ENCODE assay signal across 8 mouse cellular contexts in genomic region chr10:88389576-88389975, GRCm38 (mm10). TPM values are rescaled to one million over a fixed set of nuclear protein-coding genes. Genes with fewer than 3 reads are reported as not detected.
DNase-seq lines count a peak whose midpoint lies in the region; ATAC-seq and TF ChIP-seq lines count a peak whose summit lies in the region.

No protein-coding gene starts in this region.

- no peak overlapping the region for H3K4me3 ChIP-seq in heart, embryonic 12.5 days
- no peak overlapping the region for H3K4me3 ChIP-seq in spleen, adult 2 months (ENCODE audit: extremely low read depth, insufficient read depth, insufficient read length)
- no peak overlapping the region for H3K4me3 ChIP-seq in liver, embryonic 15.5 days (replicated peaks)

- no peak for TF ChIP-seq POLR2A in spleen, adult 2 months (IDR thresholded peaks at IDR 0.05; ENCODE audit: low read depth, low read length)

- intact Hi-C loops in heart, postnatal 36 days (cut with DNase I), result no loop called here
- intact Hi-C loops in gastrocnemius, postnatal 14 days (cut with DNase I; ENCODE audit: low total_unique reads), result no loop called here

- no peak overlapping the region for H3K27ac ChIP-seq in heart, embryonic 12.5 days (ENCODE audit: poor library complexity, severe bottlenecking)
- peak overlapping the region; percentile 81 for H3K27ac ChIP-seq in spleen, adult 2 months (ENCODE audit: insufficient read depth, low read length)
- H3K27ac ChIP-seq in liver, embryonic 15.5 days (replicated peaks), result no peak overlapping the region

- no peak for TF ChIP-seq CTCF in spleen, adult 2 months (IDR thresholded peaks at IDR 0.05; ENCODE audit: extremely low read depth, insufficient read depth, insufficient read length, insufficient replicate concordance)

- 0 out of 2 replicates have a peak overlapping the region, but pooled peaks have one; percentile 1 for H3K4me2 ChIP-seq in heart, embryonic 12.5 days
- H3K4me2 ChIP-seq in liver, embryonic 15.5 days, result peak overlapping the region; percentile 13; the same call in 1 of the 2 replicates

- peaks cover 5% of the 10 kb centered on the region; the same call in 1 of the 2 replicates for H3K36me3 ChIP-seq in heart, embryonic 12.5 days
- H3K36me3 ChIP-seq in spleen, adult 2 months (ENCODE audit: control insufficient read depth, insufficient read depth, low read length), result no peaks in the 10 kb centered on the region
- no peaks in the 10 kb centered on the region for H3K36me3 ChIP-seq in liver, embryonic 15.5 days (replicated peaks)

- no peaks in the 10 kb centered on the region for H3K27me3 ChIP-seq in heart, embryonic 12.5 days (replicated peaks)
- H3K27me3 ChIP-seq in spleen, adult 2 months (ENCODE audit: control insufficient read depth, insufficient read depth, low read length), result no peaks in the 10 kb centered on the region
- no peaks in the 10 kb centered on the region for H3K27me3 ChIP-seq in liver, embryonic 15.5 days

- no peaks in the 10 kb centered on the region for H3K9me3 ChIP-seq in heart, embryonic 12.5 days (replicated peaks)
- no peaks in the 10 kb centered on the region for H3K9me3 ChIP-seq in liver, embryonic 15.5 days (replicated peaks)

- no peak for DNase-seq in heart, postnatal 36 days
- peak in 1 of 2 experiments; percentile 47 for DNase-seq in spleen, adult 2 months (ENCODE audit: low read depth in 1 of 2, low spot score in 2 of 2)
- DNase-seq in spleen, postnatal 14 days (ENCODE audit: low spot score in 2 of 2), result no peak
- no peak for DNase-seq in gastrocnemius, postnatal 14 days
- no peak for DNase-seq in frontal cortex, postnatal 10 days (ENCODE audit: low spot score in 2 of 2)
- DNase-seq in c-Kit-positive CD71-positive TER-119-positive erythroid progenitor cells, embryonic 14.5 days (ENCODE audit: low spot score), result no peak

- peaks cover 31% of the 10 kb centered on the region for H3K4me1 ChIP-seq in heart, embryonic 12.5 days (replicated peaks)
- peaks cover 20% of the 10 kb centered on the region; the same call in 1 of the 2 replicates for H3K4me1 ChIP-seq in spleen, adult 2 months (ENCODE audit: control insufficient read depth, insufficient read depth, insufficient read length)
- H3K4me1 ChIP-seq in liver, embryonic 15.5 days (replicated peaks), result peaks cover 40% of the 10 kb centered on the region

- no peak overlapping the region for H3K9ac ChIP-seq in heart, embryonic 12.5 days
- H3K9ac ChIP-seq in liver, embryonic 15.5 days, result no peak overlapping the region

- ATAC-seq in heart, embryonic 12.5 days (ENCODE audit: insufficient number of reproducible peaks, low FRiP score), result peak; percentile 66
- ATAC-seq in liver, embryonic 15.5 days (ENCODE audit: insufficient read depth), result no peak

- WGBS in heart, embryonic 12.5 days, result 7% methylated on average over 4 of the region's 4 CpGs
- 16% methylated on average over 4 of the region's 4 CpGs for WGBS in spleen, adult 2 months
- WGBS in liver, embryonic 15.5 days (ENCODE audit: insufficient replicate concordance), result 18% methylated on average over 4 of the region's 4 CpGs

RNA-seq across cellular contexts. Expression of gene Gnptab, which starts 10.6 kb away (rescaled TPM):
- 11.2 and 12.8 TPM in 2 replicates for polyA plus RNA-seq in heart, embryonic 12.5 days (2016; fragmentation: Nextera tagmentation; extraction: Ambion mirVana)
- 10 to 100 TPM; 31.2 to 32.1 TPM for total RNA-seq in heart, postnatal 36 days (2021)
- 6.8 and 8.3 TPM in 2 replicates for polyA plus RNA-seq in spleen, adult 2 months (2012; rRNA removed)
- polyA plus RNA-seq in liver, embryonic 15.5 days (2015; fragmentation: Nextera tagmentation; extraction: Ambion mirVana), result 2.7 TPM in 2 replicates
- total RNA-seq in gastrocnemius, postnatal 14 days (2021), result 10 to 100 TPM in 1 of 2 experiments, 1 to 10 TPM in 1; 9.2 to 10.3 TPM

RNA-seq across cellular contexts. Expression of gene Dram1, which starts 10.7 kb away (rescaled TPM):
- polyA plus RNA-seq in heart, embryonic 12.5 days (2016; fragmentation: Nextera tagmentation; extraction: Ambion mirVana), result 0.91 and 1.2 TPM in 2 replicates
- total RNA-seq in heart, postnatal 36 days (2021), result 1 to 10 TPM; 3.0 to 3.9 TPM
- polyA plus RNA-seq in spleen, adult 2 months (2012; rRNA removed), result 13.1 and 20.7 TPM in 2 replicates
- 2.0 and 2.3 TPM in 2 replicates for polyA plus RNA-seq in liver, embryonic 15.5 days (2015; fragmentation: Nextera tagmentation; extraction: Ambion mirVana)
- total RNA-seq in gastrocnemius, postnatal 14 days (2021), result 1 to 10 TPM; 1.3 to 1.7 TPM
